Mouse (Mus musculus): ENCODE data around the gene Zfp143. TPM values are rescaled to one million over a fixed set of nuclear protein-coding genes. Genes with fewer than 3 reads are reported as not detected.
A peak's percentile ranks its signal among the peaks of the same experiment; 100 is the strongest.

Zfp143 gene
- polyA plus RNA-seq (2015; fragmentation: Nextera tagmentation; extraction: Ambion mirVana), result 23.1 and 24.7 TPM in 2 replicates

- Histone ChIP-seq H3K4me1 (replicated peaks; ENCODE audit: control insufficient read depth, insufficient read depth, low read length) (peaks cover 21% of the 10 kb centered on the region), H3K36me3 (ENCODE audit: control insufficient read depth, insufficient read depth) (peaks cover 6% of the 10 kb centered on the region; the same call in 1 of the 2 replicates), H3K9ac (replicated peaks; ENCODE audit: low read depth, low read length) (peak within 1 kb of the TSS; percentile 99), H3K4me3 (replicated peaks; ENCODE audit: low read length) (peak within 1 kb of the TSS; percentile 84), H3K4me2 (ENCODE audit: low read length) (peak within 1 kb of the TSS; percentile 91), H3K27me3 (replicated peaks; ENCODE audit: control insufficient read depth, insufficient read depth, low read length) (no peaks in the 10 kb centered on the region), H3K27ac (ENCODE audit: low read length) (peak within 1 kb of the TSS; percentile 100), H3K9me3 (ENCODE audit: control insufficient read depth, low read length) (no peaks in the 10 kb centered on the region)
- peak; percentile 98 for ATAC-seq
- WGBS, result under 1% methylated on average over 34 of the region's 34 CpGs
These were observed at the start of gene Zfp143 for GRCm38 (mm10) chr7:110061199-110061751. Gene Zfp143 (plus strand): TSS chr7:110061217.

DNA sequence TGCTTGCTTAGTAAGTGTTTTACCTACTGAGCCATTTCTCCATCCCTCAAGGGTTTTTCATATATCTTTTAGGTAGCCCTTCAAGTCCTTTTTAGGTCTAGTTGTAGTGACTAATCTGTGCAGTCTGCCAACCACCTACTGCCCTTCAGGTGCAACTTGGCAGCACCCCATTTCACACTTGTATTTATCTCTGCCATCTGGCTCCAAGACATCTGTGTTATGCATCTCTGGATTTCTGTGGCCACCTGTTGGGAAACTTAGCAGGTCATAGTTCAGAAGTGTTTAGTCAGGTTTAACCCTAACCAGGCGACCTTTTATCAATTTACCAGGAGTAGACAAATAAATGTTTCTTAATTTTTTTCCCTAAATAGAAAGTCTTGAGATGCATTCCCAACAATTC, 49.6 kb upstream of the Zfp143 start:
- Histone ChIP-seq H3K36me3 (ENCODE audit: control insufficient read depth, insufficient read depth) (no peaks in the 10 kb centered on the region), H3K4me3 (replicated peaks; ENCODE audit: low read length) (no peak overlapping the region), H3K9me3 (ENCODE audit: control insufficient read depth, low read length) (no peaks in the 10 kb centered on the region), H3K4me1 (replicated peaks; ENCODE audit: control insufficient read depth, insufficient read depth, low read length) (no peaks in the 10 kb centered on the region), H3K27me3 (replicated peaks; ENCODE audit: control insufficient read depth, insufficient read depth, low read length) (no peaks in the 10 kb centered on the region), H3K27ac (ENCODE audit: low read length) (no peak overlapping the region), H3K9ac (replicated peaks; ENCODE audit: low read depth, low read length) (no peak overlapping the region), H3K4me2 (ENCODE audit: low read length) (no peak overlapping the region)
- no peak for ATAC-seq
- 68% methylated on average over 1 of the region's 1 CpGs for WGBS

GRCm38 (mm10) chr7:110014272-110014671, 46.7 kb upstream of the Zfp143 start:
- Histone ChIP-seq H3K36me3 (ENCODE audit: control insufficient read depth, insufficient read depth) (no peaks in the 10 kb centered on the region), H3K27ac (ENCODE audit: low read length) (no peak overlapping the region), H3K9me3 (ENCODE audit: control insufficient read depth, low read length) (no peaks in the 10 kb centered on the region), H3K4me2 (ENCODE audit: low read length) (no peak overlapping the region), H3K9ac (replicated peaks; ENCODE audit: low read depth, low read length) (no peak overlapping the region), H3K4me3 (replicated peaks; ENCODE audit: low read length) (no peak overlapping the region), H3K4me1 (replicated peaks; ENCODE audit: control insufficient read depth, insufficient read depth, low read length) (peaks cover 3% of the 10 kb centered on the region), H3K27me3 (replicated peaks; ENCODE audit: control insufficient read depth, insufficient read depth, low read length) (no peaks in the 10 kb centered on the region)
- no peak for ATAC-seq
- WGBS, result 86% methylated on average over 5 of the region's 5 CpGs

DNA sequence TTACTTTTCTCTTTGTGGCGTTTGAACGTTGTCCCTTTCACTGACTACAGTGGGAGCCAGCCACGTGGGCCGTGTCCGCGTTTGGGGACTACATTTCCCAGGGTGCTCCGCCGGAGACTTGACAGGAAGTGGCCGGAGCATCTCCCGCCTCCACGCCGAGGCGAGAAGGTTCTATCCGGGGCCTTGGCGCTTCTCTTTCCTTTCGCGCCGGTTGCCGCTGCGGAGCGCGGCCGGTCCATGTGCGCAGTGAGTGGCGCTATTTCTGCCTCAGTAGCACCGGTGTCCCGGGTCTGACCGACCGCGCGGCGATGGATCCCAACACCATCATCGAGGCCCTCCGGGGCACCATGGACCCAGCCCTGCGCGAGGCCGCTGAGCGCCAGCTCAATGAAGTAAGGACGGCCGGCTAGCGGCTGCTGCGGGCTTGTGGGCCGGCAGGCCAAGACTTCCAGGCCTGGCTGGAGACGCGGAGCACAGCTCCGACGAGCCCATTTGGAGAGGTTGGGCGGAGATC, 42.8 kb upstream of the Zfp143 start, which contains the start of gene Ipo7:
Ipo7 (plus strand) TSS at position 158 of the 514 bp plus-strand sequence.
- WGBS, result under 1% methylated on average over 48 of the region's 48 CpGs
- ATAC-seq, result peak; percentile 100
- Histone ChIP-seq H3K27me3 (replicated peaks; ENCODE audit: control insufficient read depth, insufficient read depth, low read length) (no peaks in the 10 kb centered on the region), H3K27ac (ENCODE audit: low read length) (peak within 1 kb of the TSS; percentile 83), H3K9me3 (ENCODE audit: control insufficient read depth, low read length) (no peaks in the 10 kb centered on the region), H3K9ac (replicated peaks; ENCODE audit: low read depth, low read length) (peak within 1 kb of the TSS; percentile 96), H3K4me1 (replicated peaks; ENCODE audit: control insufficient read depth, insufficient read depth, low read length) (peaks cover 10% of the 10 kb centered on the region), H3K36me3 (ENCODE audit: control insufficient read depth, insufficient read depth) (no peaks in the 10 kb centered on the region), H3K4me3 (replicated peaks; ENCODE audit: low read length) (peak within 1 kb of the TSS; percentile 92), H3K4me2 (ENCODE audit: low read length) (peak within 1 kb of the TSS; percentile 97)

DNA sequence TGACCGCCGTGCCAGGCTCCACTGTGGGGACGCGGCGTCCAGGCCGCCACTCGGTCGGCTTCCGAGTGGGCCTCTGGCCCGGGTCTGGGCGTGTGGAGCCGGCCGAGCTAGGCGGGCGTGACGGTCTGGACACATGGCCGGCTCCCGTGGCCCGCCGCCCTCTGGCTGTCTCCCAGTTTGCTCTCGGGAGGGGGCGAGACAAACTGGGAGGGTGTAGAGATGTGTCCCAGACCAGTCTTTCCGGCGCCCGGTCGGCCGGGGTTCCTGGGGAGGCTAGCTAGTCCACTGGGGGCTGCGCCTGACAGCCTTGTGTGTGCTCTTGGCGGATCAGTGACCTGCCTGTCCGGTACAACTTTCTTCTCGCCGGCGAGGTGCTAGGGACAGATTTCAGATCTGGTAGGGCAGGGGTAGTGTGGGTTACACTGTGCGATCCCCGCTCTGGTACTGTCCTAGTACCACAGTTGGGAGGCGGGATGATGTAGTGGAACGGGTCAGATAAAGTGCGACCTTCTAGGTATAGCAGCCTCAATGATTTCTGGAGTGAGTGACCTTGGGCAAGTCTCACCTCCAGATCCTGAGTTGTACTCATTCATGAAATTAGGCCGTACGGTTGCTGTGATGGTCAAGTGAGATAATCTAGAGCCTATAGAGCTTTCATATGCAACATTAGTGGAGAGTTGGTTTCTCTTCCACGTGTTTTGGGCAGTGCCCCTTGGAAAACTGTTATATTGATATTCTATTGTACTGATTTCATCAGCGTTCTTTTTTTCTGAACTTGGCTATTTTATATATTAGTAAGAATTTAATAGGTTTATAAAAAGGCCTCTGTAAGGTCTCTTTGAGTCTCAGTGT, 42.2 kb upstream of the Zfp143 start:
- Histone ChIP-seq H3K4me2 (ENCODE audit: low read length) (peak overlapping the region; percentile 97), H3K9me3 (ENCODE audit: control insufficient read depth, low read length) (no peaks in the 10 kb centered on the region), H3K36me3 (ENCODE audit: control insufficient read depth, insufficient read depth) (no peaks in the 10 kb centered on the region), H3K27ac (ENCODE audit: low read length) (peak overlapping the region; percentile 83), H3K27me3 (replicated peaks; ENCODE audit: control insufficient read depth, insufficient read depth, low read length) (no peaks in the 10 kb centered on the region), H3K4me1 (replicated peaks; ENCODE audit: control insufficient read depth, insufficient read depth, low read length) (peaks cover 10% of the 10 kb centered on the region), H3K4me3 (replicated peaks; ENCODE audit: low read length) (peak overlapping the region; percentile 92), H3K9ac (replicated peaks; ENCODE audit: low read depth, low read length) (peak overlapping the region; percentile 96)
- under 1% methylated on average over 40 of the region's 42 CpGs for WGBS
- peak; percentile 66 for ATAC-seq

DNA sequence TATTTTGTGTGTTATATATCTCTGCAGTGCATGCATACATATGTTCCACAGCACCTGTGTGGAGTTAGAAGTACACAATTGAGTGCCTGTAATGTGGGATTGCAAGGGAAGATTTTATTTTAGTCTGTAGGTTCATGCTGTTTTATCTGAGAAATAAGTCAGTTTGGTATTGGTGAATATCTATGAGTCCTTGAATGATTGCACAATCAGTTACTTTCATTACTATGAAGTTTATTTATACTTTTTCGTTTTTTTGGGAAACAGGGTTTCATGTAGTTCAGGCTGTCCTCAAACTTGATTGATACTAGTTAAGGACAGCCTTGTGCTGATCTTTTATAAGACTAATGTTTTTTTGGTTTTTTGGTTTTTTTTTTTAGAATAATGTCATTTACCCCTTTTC, 37.5 kb upstream of the Zfp143 start:
- Histone ChIP-seq H3K36me3 (ENCODE audit: control insufficient read depth, insufficient read depth) (no peaks in the 10 kb centered on the region), H3K4me1 (replicated peaks; ENCODE audit: control insufficient read depth, insufficient read depth, low read length) (peaks cover 10% of the 10 kb centered on the region), H3K9ac (replicated peaks; ENCODE audit: low read depth, low read length) (no peak overlapping the region), H3K27me3 (replicated peaks; ENCODE audit: control insufficient read depth, insufficient read depth, low read length) (no peaks in the 10 kb centered on the region), H3K9me3 (ENCODE audit: control insufficient read depth, low read length) (no peaks in the 10 kb centered on the region), H3K4me3 (replicated peaks; ENCODE audit: low read length) (no peak overlapping the region), H3K4me2 (ENCODE audit: low read length) (no peak overlapping the region), H3K27ac (ENCODE audit: low read length) (no peak overlapping the region)
- ATAC-seq, result no peak
- WGBS, result 97% methylated on average over 1 of the region's 1 CpGs

DNA sequence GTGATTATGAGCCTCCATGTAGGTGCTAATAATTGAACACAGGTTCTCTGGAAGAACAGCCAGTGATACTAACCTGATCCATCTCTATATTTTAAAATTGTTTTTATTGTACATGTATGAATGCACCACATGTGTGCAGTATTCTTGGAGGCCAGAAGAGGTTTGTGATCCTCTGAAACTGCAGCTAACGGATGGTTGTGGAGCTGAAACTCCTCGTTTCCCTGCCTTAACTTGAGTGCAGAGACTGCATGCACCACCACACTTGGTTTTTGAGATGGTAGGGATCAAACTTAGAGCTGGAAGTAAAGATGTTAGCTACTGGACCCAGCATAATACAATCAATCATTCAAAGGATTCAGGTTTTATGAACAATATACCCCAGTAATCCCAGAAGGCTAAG, 34.4 kb upstream of the Zfp143 start:
- Histone ChIP-seq H3K4me2 (ENCODE audit: low read length) (no peak overlapping the region), H3K27ac (ENCODE audit: low read length) (no peak overlapping the region), H3K4me1 (replicated peaks; ENCODE audit: control insufficient read depth, insufficient read depth, low read length) (no peaks in the 10 kb centered on the region), H3K9ac (replicated peaks; ENCODE audit: low read depth, low read length) (no peak overlapping the region), H3K27me3 (replicated peaks; ENCODE audit: control insufficient read depth, insufficient read depth, low read length) (no peaks in the 10 kb centered on the region), H3K4me3 (replicated peaks; ENCODE audit: low read length) (no peak overlapping the region), H3K36me3 (ENCODE audit: control insufficient read depth, insufficient read depth) (peaks cover 5% of the 10 kb centered on the region; the same call in 1 of the 2 replicates), H3K9me3 (ENCODE audit: control insufficient read depth, low read length) (no peaks in the 10 kb centered on the region)
- ATAC-seq, result no peak
- 76% methylated on average over 2 of the region's 2 CpGs for WGBS

DNA sequence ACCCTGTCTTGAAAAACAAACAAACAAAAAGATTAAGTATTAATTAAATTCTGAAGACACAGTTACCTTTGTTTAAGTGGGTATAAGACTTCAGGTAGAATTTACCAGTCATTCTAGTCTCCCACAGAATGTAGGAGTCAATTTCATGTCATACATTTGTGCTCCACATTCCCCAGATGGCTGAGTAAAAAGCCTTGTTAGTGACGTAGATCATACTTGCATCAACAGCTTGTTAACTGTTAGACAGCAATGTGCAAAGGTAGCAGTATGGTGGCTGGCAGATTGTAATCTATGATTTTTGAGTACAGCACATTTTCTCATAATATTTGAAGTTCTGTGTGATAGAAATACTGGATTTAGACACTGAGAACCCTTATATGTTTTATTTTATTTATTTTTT, 32.2 kb upstream of the Zfp143 start:
- Histone ChIP-seq H3K4me1 (replicated peaks; ENCODE audit: control insufficient read depth, insufficient read depth, low read length) (no peaks in the 10 kb centered on the region), H3K4me2 (ENCODE audit: low read length) (no peak overlapping the region), H3K4me3 (replicated peaks; ENCODE audit: low read length) (no peak overlapping the region), H3K9ac (replicated peaks; ENCODE audit: low read depth, low read length) (no peak overlapping the region), H3K27me3 (replicated peaks; ENCODE audit: control insufficient read depth, insufficient read depth, low read length) (no peaks in the 10 kb centered on the region), H3K9me3 (ENCODE audit: control insufficient read depth, low read length) (no peaks in the 10 kb centered on the region), H3K36me3 (ENCODE audit: control insufficient read depth, insufficient read depth) (peaks cover 11% of the 10 kb centered on the region; the same call in 1 of the 2 replicates), H3K27ac (ENCODE audit: low read length) (no peak overlapping the region)
- no peak for ATAC-seq
- 52% methylated on average over 1 of the region's 1 CpGs for WGBS

DNA sequence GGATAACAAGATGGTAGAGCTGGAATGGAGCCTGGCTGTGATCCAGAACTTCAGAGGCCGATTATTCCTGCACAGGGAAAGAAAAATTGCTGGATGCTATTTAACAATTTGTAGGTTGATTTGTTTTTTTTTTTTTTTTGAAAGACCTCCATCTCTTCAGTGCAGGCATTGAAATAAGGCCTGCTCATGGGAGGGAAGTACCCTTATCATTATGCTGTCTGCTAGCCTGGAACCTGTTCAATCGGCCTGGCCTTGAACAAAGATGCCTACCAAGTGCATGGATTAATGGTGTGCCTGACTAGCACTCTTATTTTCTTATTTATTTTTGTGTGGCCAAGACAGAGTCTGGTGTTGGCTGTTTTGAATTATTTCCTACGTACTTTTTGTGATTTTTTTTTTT, 30.7 kb upstream of the Zfp143 start:
- Histone ChIP-seq H3K4me1 (replicated peaks; ENCODE audit: control insufficient read depth, insufficient read depth, low read length) (no peaks in the 10 kb centered on the region), H3K27me3 (replicated peaks; ENCODE audit: control insufficient read depth, insufficient read depth, low read length) (no peaks in the 10 kb centered on the region), H3K4me2 (ENCODE audit: low read length) (no peak overlapping the region), H3K4me3 (replicated peaks; ENCODE audit: low read length) (no peak overlapping the region), H3K36me3 (ENCODE audit: control insufficient read depth, insufficient read depth) (peaks cover 11% of the 10 kb centered on the region; the same call in 1 of the 2 replicates), H3K27ac (ENCODE audit: low read length) (no peak overlapping the region), H3K9me3 (ENCODE audit: control insufficient read depth, low read length) (no peaks in the 10 kb centered on the region), H3K9ac (replicated peaks; ENCODE audit: low read depth, low read length) (no peak overlapping the region)
- ATAC-seq, result no peak
- WGBS, result 72% methylated on average over 3 of the region's 3 CpGs

Data from forebrain, embryonic 16.5 days (tissue).